Mouse (Mus musculus) granulocyte monocyte progenitor cell, adult 5-6 weeks (primary cell): ENCODE measurements around the gene Smtnl1. TPM values are rescaled to one million over a fixed set of nuclear protein-coding genes. Genes with fewer than 3 reads are reported as not detected.

Source experiments
- ATAC-seq: replicated peaks from 2 replicates; pipeline ENCODE4 v1.8.0; 2016; ENCODE audit warnings: mild to moderate bottlenecking, moderate TSS enrichment, inconsistent platforms; ENCODE audit not compliant: poor library complexity, severe bottlenecking
- total RNA-seq, 2 experiments: library from RNA; stranded (forward) in 1 of 2; stranded (reverse) in 1 of 2; fragments of 200-712, 200-1000 nt in 1 of 2; fragments of >200 nt in 1 of 2; fragmentation: Nextera tagmentation in 1 of 2; gene quantifications; 2 replicates each; pipeline ENCODE4 v1.2.3; 2014 to 2017

Smtnl1 gene
- total RNA-seq, 2 experiments from 2014 or later: not detected

GRCm38 (mm10) chr2:84761309-84761708 lies 61.1 kb downstream of the Smtnl1 start:
- ATAC-seq: no peak

Other genes starting within 250 kb of the Smtnl1 start
- gene Ctnnd1, start 171.9 kb downstream of the Smtnl1 start, total RNA-seq (2014; fragmentation: Nextera tagmentation): 30.6 and 34.8 TPM in 2 replicates
- 27.4 and 44.7 TPM in 2 replicates for gene Ctnnd1, start 171.9 kb downstream of the Smtnl1 start, total RNA-seq (2017)
- not detected in 2 replicates for gene Btbd18, start 163.6 kb downstream of the Smtnl1 start, total RNA-seq (2014; fragmentation: Nextera tagmentation)
- gene Btbd18, start 163.6 kb downstream of the Smtnl1 start, total RNA-seq (2017): not detected in 2 replicates
- gene Selenoh, start 151.9 kb downstream of the Smtnl1 start, total RNA-seq (2014; fragmentation: Nextera tagmentation): 189 and 209 TPM in 2 replicates
- gene Selenoh, start 151.9 kb downstream of the Smtnl1 start, total RNA-seq (2017): 156 and 175 TPM in 2 replicates
- not detected in 2 replicates for gene Gm28635, start 144.6 kb downstream of the Smtnl1 start, total RNA-seq (2014; fragmentation: Nextera tagmentation)
- gene Gm28635, start 144.6 kb downstream of the Smtnl1 start, total RNA-seq (2017): not detected in 2 replicates
- gene Med19, start 144.2 kb downstream of the Smtnl1 start, total RNA-seq (2014; fragmentation: Nextera tagmentation): 16.7 and 24.4 TPM in 2 replicates
- 25.5 and 28.5 TPM in 2 replicates for gene Med19, start 144.2 kb downstream of the Smtnl1 start, total RNA-seq (2017)
- 36.2 and 48.2 TPM in 2 replicates for gene Tmx2, start 143.5 kb downstream of the Smtnl1 start, total RNA-seq (2014; fragmentation: Nextera tagmentation)
- gene Tmx2, start 143.5 kb downstream of the Smtnl1 start, total RNA-seq (2017): 52.6 and 55.0 TPM in 2 replicates
- 38.4 and 46.6 TPM in 2 replicates for gene Zdhhc5, start 107.5 kb downstream of the Smtnl1 start, total RNA-seq (2014; fragmentation: Nextera tagmentation)
- gene Zdhhc5, start 107.5 kb downstream of the Smtnl1 start, total RNA-seq (2017): 33.4 and 35.2 TPM in 2 replicates
- 30.3 and 34.9 TPM in 2 replicates for gene Clp1, start 95.3 kb downstream of the Smtnl1 start, total RNA-seq (2014; fragmentation: Nextera tagmentation)
- 31.3 and 40.1 TPM in 2 replicates for gene Clp1, start 95.3 kb downstream of the Smtnl1 start, total RNA-seq (2017)
- gene Ypel4, start 88.6 kb downstream of the Smtnl1 start, total RNA-seq (2014; fragmentation: Nextera tagmentation): not detected in 2 replicates
- gene Ypel4, start 88.6 kb downstream of the Smtnl1 start, total RNA-seq (2017): not detected in 2 replicates
- not detected in 2 replicates for gene Gm19426, start 79.0 kb downstream of the Smtnl1 start, total RNA-seq (2014; fragmentation: Nextera tagmentation)
- gene Gm19426, start 79.0 kb downstream of the Smtnl1 start, total RNA-seq (2017): not detected in 2 replicates
- not detected in 2 replicates for gene Serping1, start 47.2 kb downstream of the Smtnl1 start, total RNA-seq (2014; fragmentation: Nextera tagmentation)
- gene Serping1, start 47.2 kb downstream of the Smtnl1 start, total RNA-seq (2017): not detected in 2 replicates
- gene Ube2l6, start 23.8 kb downstream of the Smtnl1 start, total RNA-seq (2014; fragmentation: Nextera tagmentation): 5.6 and 6.3 TPM in 2 replicates
- gene Ube2l6, start 23.8 kb downstream of the Smtnl1 start, total RNA-seq (2017): 4.0 and 7.1 TPM in 2 replicates
- gene Timm10, start 4.3 kb upstream of the Smtnl1 start, total RNA-seq (2014; fragmentation: Nextera tagmentation): 52.3 and 76.6 TPM in 2 replicates
- gene Timm10, start 4.3 kb upstream of the Smtnl1 start, total RNA-seq (2017): 32.2 and 34.6 TPM in 2 replicates
- 14.6 and 23.4 TPM in 2 replicates for gene Slc43a1, start 16.2 kb upstream of the Smtnl1 start, total RNA-seq (2014; fragmentation: Nextera tagmentation)
- gene Slc43a1, start 16.2 kb upstream of the Smtnl1 start, total RNA-seq (2017): 11.5 and 11.8 TPM in 2 replicates
- gene Rtn4rl2, start 64.1 kb upstream of the Smtnl1 start, total RNA-seq (2014; fragmentation: Nextera tagmentation): not detected in 2 replicates
- gene Rtn4rl2, start 64.1 kb upstream of the Smtnl1 start, total RNA-seq (2017): not detected in 2 replicates
- 123 and 129 TPM in 2 replicates for gene Slc43a3, start 113.9 kb upstream of the Smtnl1 start, total RNA-seq (2014; fragmentation: Nextera tagmentation)
- 96.1 and 109 TPM in 2 replicates for gene Slc43a3, start 113.9 kb upstream of the Smtnl1 start, total RNA-seq (2017)
- not detected in 2 replicates for gene Prg2, start 157.8 kb upstream of the Smtnl1 start, total RNA-seq (2014; fragmentation: Nextera tagmentation)
- gene Prg2, start 157.8 kb upstream of the Smtnl1 start, total RNA-seq (2017): 73.5 and 97.1 TPM in 2 replicates
- gene Prg3, start 165.6 kb upstream of the Smtnl1 start, total RNA-seq (2014; fragmentation: Nextera tagmentation): 7.6 and 17.0 TPM in 2 replicates
- gene Prg3, start 165.6 kb upstream of the Smtnl1 start, total RNA-seq (2017): 10.5 and 16.0 TPM in 2 replicates
- 229 and 255 TPM in 2 replicates for gene Ssrp1, start 214.6 kb upstream of the Smtnl1 start, total RNA-seq (2014; fragmentation: Nextera tagmentation)
- gene Ssrp1, start 214.6 kb upstream of the Smtnl1 start, total RNA-seq (2017): 454 and 456 TPM in 2 replicates
- 0.68 and 0.92 TPM in 2 replicates for gene P2rx3, start 214.8 kb upstream of the Smtnl1 start, total RNA-seq (2014; fragmentation: Nextera tagmentation)
- gene P2rx3, start 214.8 kb upstream of the Smtnl1 start, total RNA-seq (2017): 0.10 and 0.52 TPM in 2 replicates
- 0.47 and 1.4 TPM in 2 replicates for gene Tnks1bp1, start 225.4 kb upstream of the Smtnl1 start, total RNA-seq (2014; fragmentation: Nextera tagmentation)
- 2.2 and 4.9 TPM in 2 replicates for gene Tnks1bp1, start 225.4 kb upstream of the Smtnl1 start, total RNA-seq (2017)